Mouse (Mus musculus) bone marrow, adult 2 months (tissue): ENCODE measurements around the gene Dach2.

Source experiments
- CTCF ChIP-seq: fragments of 200-500 bp; IDR thresholded peaks from 2 replicates; pipeline ENCODE4 v1.5.1; 2011; ENCODE audit warnings: low read length, control low read depth; ENCODE audit not compliant: control insufficient read depth, insufficient read depth
- POLR2A ChIP-seq: fragments of 200-500 bp; IDR thresholded peaks from 2 replicates; pipeline ENCODE4 v1.6.1; 2011; ENCODE audit warnings: low read depth, mild to moderate bottlenecking, control low read depth, low read length, borderline replicate concordance; ENCODE audit not compliant: control insufficient read depth

DNA sequence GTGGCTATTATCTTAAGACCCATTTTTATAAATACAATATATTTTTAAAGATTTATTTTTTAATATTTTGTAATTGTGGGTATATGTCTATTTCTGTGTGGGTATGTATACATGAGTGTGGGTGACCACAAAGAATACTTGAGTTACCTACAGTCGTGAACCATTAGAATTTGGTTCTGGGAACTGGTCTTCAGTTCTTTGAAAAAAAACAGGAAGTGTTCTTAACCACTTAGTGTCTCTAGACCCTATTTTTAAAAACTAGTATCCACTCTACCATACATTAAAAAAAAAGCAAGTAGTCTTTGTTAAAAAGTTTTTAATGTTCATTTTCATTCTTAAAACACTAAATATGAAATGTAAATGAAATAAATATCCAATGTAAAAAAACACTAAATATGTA lies 529.5 kb downstream of the Dach2 start:
- TF ChIP-seq POLR2A, result no peak
- no peak for TF ChIP-seq CTCF
